Mouse (Mus musculus) kidney, embryonic 16.5 days (tissue): ENCODE data around the gene Abtb2. TPM values are rescaled to one million over a fixed set of nuclear protein-coding genes. Genes with fewer than 3 reads are reported as not detected.
A peak's percentile ranks its signal among the peaks of the same experiment; 100 is the strongest.

Experiments used
- ATAC-seq: fragments of 200-750 bp; cut with Nextera tagmentation; 2 replicates; pipeline ENCODE4 v1.8.0; 2017; ENCODE audit warnings: moderate TSS enrichment; ENCODE audit not compliant: low FRiP score, low TSS enrichment
- H3K27ac ChIP-seq: fragments of 300-500 bp; sonication (generic); 2 replicates; pipeline ENCODE4 v1.5.1; 2014; ENCODE audit warnings: low read length
- H3K27me3 ChIP-seq: fragments of 300-500 bp; sonication (generic); 2 replicates; pipeline ENCODE4 v1.6.1; 2014; ENCODE audit warnings: low read length, control low read depth, mixed read lengths; ENCODE audit not compliant: insufficient read depth
- H3K36me3 ChIP-seq: fragments of 300-500 bp; sonication (generic); 2 replicates; pipeline ENCODE4 v1.6.1; 2014; ENCODE audit warnings: low read length, control low read depth, mixed read lengths; ENCODE audit not compliant: insufficient read depth
- H3K4me1 ChIP-seq: fragments of 300-500 bp; sonication (generic); 2 replicates; pipeline ENCODE4 v1.6.1; 2014; ENCODE audit warnings: low read length, control low read depth, mixed read lengths; ENCODE audit not compliant: insufficient read depth
- H3K4me2 ChIP-seq: fragments of 300-500 bp; sonication (generic); replicated peaks from 2 replicates; pipeline ENCODE4 v1.6.1; 2014; ENCODE audit warnings: low read depth, low read length
- H3K4me3 ChIP-seq: fragments of 300-500 bp; sonication (generic); 2 replicates; pipeline ENCODE4 v1.5.1; 2014; ENCODE audit warnings: mild to moderate bottlenecking, low read length
- H3K9ac ChIP-seq: fragments of 300-500 bp; sonication (generic); replicated peaks from 2 replicates; pipeline ENCODE4 v1.6.1; 2014; ENCODE audit warnings: low read length
- H3K9me3 ChIP-seq: fragments of 300-500 bp; sonication (generic); 2 replicates; pipeline ENCODE4 v1.6.1; 2016; ENCODE audit warnings: low read length, control low read depth
- WGBS: fragments of 180-500 bp; shearing (Covaris S2); extraction: QIAGEN DNeasy Blood & Tissue Kit; methylation state at CpG from one replicate; pipeline ENCODE4 v1.1.7; 2014; 5-methylcytosine and 5-hydroxymethylcytosine counted together
- polyA plus RNA-seq: library from polyadenylated mRNA; unstranded; fragments of >200 nt; fragmentation: Nextera tagmentation; extraction: Ambion mirVana; gene quantifications from 2 replicates; pipeline ENCODE4 v1.2.1, GENCODE M21; 2015

The Abtb2 gene
- polyA plus RNA-seq, 1 experiment from 2014 or later = 9.3 TPM

- 15% methylated on average over 4 of the region's 4 CpGs for WGBS
- Histone ChIP-seq H3K9ac (no peak overlapping the region), H3K4me2 (no peak overlapping the region), H3K27me3 (no peaks in the 10 kb centered on the region), H3K4me1 (peaks cover 18% of the 10 kb centered on the region; the same call in 1 of the 2 replicates), H3K36me3 (no peaks in the 10 kb centered on the region), H3K9me3 (no peaks in the 10 kb centered on the region), H3K4me3 (no peak overlapping the region), H3K27ac (no peak overlapping the region)
- peak; percentile 42 for ATAC-seq
Measured at GRCm38 (mm10) chr2:103643584-103644211, 77.6 kb downstream of the Abtb2 start.

GRCm38 (mm10) chr2:103644418-103644817, 78.3 kb downstream of the Abtb2 start:
- Histone ChIP-seq H3K4me3 (no peak overlapping the region), H3K27me3 (no peaks in the 10 kb centered on the region), H3K9me3 (no peaks in the 10 kb centered on the region), H3K4me1 (peaks cover 24% of the 10 kb centered on the region; the same call in 1 of the 2 replicates), H3K4me2 (no peak overlapping the region), H3K27ac (no peak overlapping the region), H3K36me3 (no peaks in the 10 kb centered on the region), H3K9ac (no peak overlapping the region)
- ATAC-seq = no peak
- 42% methylated on average over 1 of the region's 1 CpGs for WGBS

- peaks cover 7% of the 10 kb centered on the region; the same call in 1 of the 2 replicates for H3K4me1 ChIP-seq
- ATAC-seq = no peak
- no peak overlapping the region for H3K4me2 ChIP-seq
- H3K4me3 ChIP-seq = no peak overlapping the region
- WGBS = 69% methylated on average over 2 of the region's 2 CpGs
- no peak overlapping the region for H3K9ac ChIP-seq
- no peaks in the 10 kb centered on the region for H3K27me3 ChIP-seq
- no peak overlapping the region for H3K27ac ChIP-seq
- H3K36me3 ChIP-seq = no peaks in the 10 kb centered on the region
- no peaks in the 10 kb centered on the region for H3K9me3 ChIP-seq
Measured at GRCm38 (mm10) chr2:103650314-103650879, 84.3 kb downstream of the Abtb2 start.

- Histone ChIP-seq H3K27me3 (no peaks in the 10 kb centered on the region), H3K9me3 (no peaks in the 10 kb centered on the region), H3K27ac (no peak overlapping the region), H3K9ac (no peak overlapping the region), H3K4me1 (peaks cover 7% of the 10 kb centered on the region; the same call in 1 of the 2 replicates), H3K4me2 (no peak overlapping the region), H3K4me3 (no peak overlapping the region), H3K36me3 (no peaks in the 10 kb centered on the region)
- WGBS = 65% methylated on average over 4 of the region's 4 CpGs
- ATAC-seq = no peak
Measured at GRCm38 (mm10) chr2:103652121-103652520, 86.0 kb downstream of the Abtb2 start.

- 0 out of 2 replicates have a peak, but pooled peaks cover 1% of the 10 kb centered on the region for H3K4me1 ChIP-seq
- no peak overlapping the region for H3K4me3 ChIP-seq
- H3K9me3 ChIP-seq = no peaks in the 10 kb centered on the region
- no peak overlapping the region for H3K27ac ChIP-seq
- H3K9ac ChIP-seq = no peak overlapping the region
- H3K4me2 ChIP-seq = no peak overlapping the region
- no peaks in the 10 kb centered on the region for H3K27me3 ChIP-seq
- WGBS = 86% methylated on average over 1 of the region's 1 CpGs
- no peak for ATAC-seq
- H3K36me3 ChIP-seq = no peaks in the 10 kb centered on the region
Measured at GRCm38 (mm10) chr2:103655037-103655436, 88.9 kb downstream of the Abtb2 start.

DNA sequence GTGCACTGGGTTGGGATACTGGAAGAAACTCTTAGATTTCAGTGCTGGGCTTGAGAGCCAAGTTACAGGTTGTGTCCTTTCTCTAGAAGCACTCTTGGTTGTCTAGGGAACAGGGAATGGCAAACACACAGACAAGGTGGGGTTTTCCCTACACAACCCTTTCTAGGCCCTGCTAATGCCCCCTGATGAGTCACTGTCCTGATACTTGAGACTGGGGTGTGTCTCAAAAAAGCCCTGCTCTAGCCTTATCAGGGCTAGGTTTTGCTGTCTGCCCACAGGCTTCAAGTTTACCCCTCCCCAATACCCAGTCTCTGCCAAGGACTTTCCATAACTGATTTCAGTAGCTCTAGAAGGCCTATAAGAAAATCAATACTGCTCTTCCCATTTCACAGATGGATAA, 89.9 kb downstream of the Abtb2 start:
- Histone ChIP-seq H3K27ac (no peak overlapping the region), H3K9ac (no peak overlapping the region), H3K27me3 (no peaks in the 10 kb centered on the region), H3K9me3 (no peaks in the 10 kb centered on the region), H3K4me2 (no peak overlapping the region), H3K4me3 (no peak overlapping the region), H3K4me1 (0 out of 2 replicates have a peak, but pooled peaks cover 3% of the 10 kb centered on the region), H3K36me3 (no peaks in the 10 kb centered on the region)
- no peak for ATAC-seq

DNA sequence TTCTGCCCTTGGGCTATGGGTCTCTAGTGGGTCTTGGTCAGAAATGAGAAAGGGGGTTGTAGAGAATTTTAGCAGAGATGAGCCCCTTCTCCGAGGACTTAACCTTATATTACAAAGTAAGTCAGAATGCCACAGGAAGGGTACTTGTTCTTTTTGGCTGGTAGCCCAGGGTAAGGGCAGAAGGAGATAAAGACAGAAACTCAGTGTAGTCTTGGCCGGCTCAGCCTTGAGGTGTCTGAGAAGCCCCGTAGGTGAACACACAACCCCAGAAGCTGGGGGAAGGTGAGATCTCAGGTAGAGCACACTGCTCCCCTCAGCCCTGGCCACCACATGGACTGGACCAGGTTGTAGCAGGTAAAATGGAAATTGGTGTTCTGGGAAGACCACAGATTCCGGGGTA, 93.1 kb downstream of the Abtb2 start:
- no peak overlapping the region for H3K9ac ChIP-seq
- H3K27ac ChIP-seq = no peak overlapping the region
- 0 out of 2 replicates have a peak, but pooled peaks cover 3% of the 10 kb centered on the region for H3K4me1 ChIP-seq
- H3K9me3 ChIP-seq = no peaks in the 10 kb centered on the region
- no peak overlapping the region for H3K4me2 ChIP-seq
- 72% methylated on average over 4 of the region's 4 CpGs for WGBS
- H3K27me3 ChIP-seq = no peaks in the 10 kb centered on the region
- ATAC-seq = no peak
- H3K36me3 ChIP-seq = no peaks in the 10 kb centered on the region
- H3K4me3 ChIP-seq = no peak overlapping the region

GRCm38 (mm10) chr2:103659648-103660556, 93.8 kb downstream of the Abtb2 start:
- Histone ChIP-seq H3K9ac (no peak overlapping the region), H3K4me2 (no peak overlapping the region), H3K36me3 (no peaks in the 10 kb centered on the region), H3K4me1 (0 out of 2 replicates have a peak, but pooled peaks cover 3% of the 10 kb centered on the region), H3K27me3 (no peaks in the 10 kb centered on the region), H3K27ac (no peak overlapping the region), H3K4me3 (no peak overlapping the region), H3K9me3 (no peaks in the 10 kb centered on the region)
- no peak for ATAC-seq
- 66% methylated on average over 15 of the region's 15 CpGs for WGBS

DNA sequence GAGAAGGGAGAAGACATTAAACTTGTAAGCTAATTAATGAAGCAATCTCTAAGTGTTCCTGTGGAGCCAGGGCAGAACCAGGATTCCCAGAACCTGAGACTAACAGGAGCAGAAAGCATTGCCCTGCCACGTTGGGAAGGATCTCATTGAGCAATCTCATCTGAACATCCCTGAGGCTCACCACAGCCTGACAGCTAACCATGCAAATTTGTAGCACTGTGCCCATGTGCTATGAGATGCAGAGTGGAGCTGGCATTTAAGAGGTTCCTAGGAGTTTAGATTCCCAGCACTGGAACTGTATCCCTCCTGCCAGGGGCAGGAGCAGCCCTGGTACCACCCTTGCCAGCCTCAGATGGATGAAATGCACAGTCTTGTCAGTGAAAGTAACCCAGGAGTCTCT, 95.6 kb downstream of the Abtb2 start:
- WGBS = 34% methylated on average over 1 of the region's 1 CpGs
- no peak for ATAC-seq
- Histone ChIP-seq H3K27ac (no peak overlapping the region), H3K36me3 (no peaks in the 10 kb centered on the region), H3K9me3 (no peaks in the 10 kb centered on the region), H3K4me1 (0 out of 2 replicates have a peak, but pooled peaks cover 3% of the 10 kb centered on the region), H3K9ac (no peak overlapping the region), H3K27me3 (no peaks in the 10 kb centered on the region), H3K4me2 (no peak overlapping the region), H3K4me3 (no peak overlapping the region)
